Mouse (Mus musculus) forebrain, postnatal 0 days (tissue): ENCODE results near the gene Galnt9. TPM values are rescaled to one million over a fixed set of nuclear protein-coding genes. Genes with fewer than 3 reads are reported as not detected.
A peak's percentile ranks its signal among the peaks of the same experiment; 100 is the strongest.

ENCODE experiments used
- ATAC-seq: fragments of 200-750 bp; cut with Nextera tagmentation; 2 replicates; pipeline ENCODE4 v1.8.0; 2017; ENCODE audit warnings: mild to moderate bottlenecking, moderate library complexity
- DNase-seq: peaks from one replicate; pipeline ENCODE4 v3.0.0-alpha.2; 2015
- H3K27ac ChIP-seq: fragments of 300-500 bp; sonication (generic); 2 replicates; pipeline ENCODE4 v1.5.1; 2014; ENCODE audit warnings: low read depth, mild to moderate bottlenecking, antibody characterized with exemption, low read length, moderate library complexity, mixed read lengths
- H3K27me3 ChIP-seq: fragments of 300-500 bp; sonication (generic); 2 replicates; pipeline ENCODE4 v1.6.1; 2014; ENCODE audit warnings: mild to moderate bottlenecking, low read length, mixed read lengths; ENCODE audit not compliant: insufficient read depth
- H3K36me3 ChIP-seq: fragments of 300-500 bp; sonication (generic); 2 replicates; pipeline ENCODE4 v1.6.1; 2014; ENCODE audit warnings: mild to moderate bottlenecking, moderate library complexity; ENCODE audit not compliant: insufficient read depth
- H3K4me1 ChIP-seq: fragments of 300-500 bp; sonication (generic); 2 replicates; pipeline ENCODE4 v1.6.1; 2014; ENCODE audit warnings: antibody characterized with exemption; ENCODE audit not compliant: insufficient read depth
- H3K4me2 ChIP-seq: fragments of 300-500 bp; sonication (generic); 2 replicates; pipeline ENCODE4 v1.6.1; 2014; ENCODE audit warnings: low read depth, mild to moderate bottlenecking, moderate library complexity
- H3K4me3 ChIP-seq: fragments of 300-500 bp; sonication (generic); 2 replicates; pipeline ENCODE4 v1.5.1; 2014; ENCODE audit warnings: low read depth, low read length, mixed read lengths
- H3K9ac ChIP-seq: fragments of 300-500 bp; sonication (generic); 2 replicates; pipeline ENCODE4 v1.6.1; 2014; ENCODE audit warnings: mild to moderate bottlenecking
- H3K9me3 ChIP-seq: fragments of 300-500 bp; sonication (generic); 2 replicates; pipeline ENCODE4 v1.6.1; 2016; ENCODE audit warnings: low read length
- CTCF ChIP-seq: sonication (generic); IDR thresholded peaks from 2 replicates; pipeline ENCODE4 v1.5.1; 2016; ENCODE audit warnings: antibody characterized with exemption, control low read depth, low read depth
- WGBS: fragments of 180-500 bp; shearing (Covaris S2); extraction: QIAGEN DNeasy Blood & Tissue Kit; methylation state at CpG from one replicate; pipeline ENCODE4 v1.1.7; 2014; 5-methylcytosine and 5-hydroxymethylcytosine counted together
- polyA plus RNA-seq: library from polyadenylated mRNA; unstranded; fragments of >200 nt; fragmentation: Nextera tagmentation; extraction: Ambion mirVana; gene quantifications from 2 replicates; pipeline ENCODE4 v1.2.1, GENCODE M21; 2015
- total RNA-seq: library from RNA; depleted of rRNA; stranded (reverse); fragments of >200 nt; gene quantifications from 2 replicates; pipeline ENCODE4 v1.2.3, GENCODE M21; 2014

The Galnt9 gene
- total and polyA plus RNA-seq, 2 experiments from 2014 or later, result 21.2 to 29.3 TPM

GRCm38 (mm10) chr5:110558368-110558767, 14.2 kb downstream of the Galnt9 start:
- 11% methylated on average over 8 of the region's 8 CpGs for WGBS
- H3K4me1 ChIP-seq, result no peaks in the 10 kb centered on the region
- DNase-seq, result no peak

GRCm38 (mm10) chr5:110559679-110560078, 15.5 kb downstream of the Galnt9 start:
- TF ChIP-seq CTCF, result no peak
- no peaks in the 10 kb centered on the region; the same call in 1 of the 2 replicates for H3K36me3 ChIP-seq
- no peaks in the 10 kb centered on the region for H3K9me3 ChIP-seq
- no peaks in the 10 kb centered on the region for H3K27me3 ChIP-seq
- WGBS, result 83% methylated on average over 8 of the region's 8 CpGs
- H3K9ac ChIP-seq, result no peak overlapping the region
- no peak overlapping the region for H3K4me3 ChIP-seq
- H3K27ac ChIP-seq, result no peak overlapping the region
- no peak for DNase-seq
- no peaks in the 10 kb centered on the region for H3K4me1 ChIP-seq
- no peak overlapping the region for H3K4me2 ChIP-seq
- no peak for ATAC-seq

More at GRCm38 (mm10) chr5:110558368-110558767, 14.2 kb downstream of the Galnt9 start:
- no peaks in the 10 kb centered on the region for H3K27me3 ChIP-seq
- H3K4me2 ChIP-seq, result no peak overlapping the region
- no peaks in the 10 kb centered on the region for H3K9me3 ChIP-seq
- no peak for ATAC-seq
- no peaks in the 10 kb centered on the region; the same call in 1 of the 2 replicates for H3K36me3 ChIP-seq
- TF ChIP-seq CTCF, result no peak
- H3K4me3 ChIP-seq, result no peak overlapping the region
- H3K27ac ChIP-seq, result no peak overlapping the region
- no peak overlapping the region for H3K9ac ChIP-seq

- Histone ChIP-seq H3K4me2 (no peak overlapping the region), H3K27ac (peak overlapping the region; percentile 42; the same call in 1 of the 2 replicates), H3K27me3 (no peaks in the 10 kb centered on the region), H3K4me1 (no peaks in the 10 kb centered on the region), H3K36me3 (no peaks in the 10 kb centered on the region; the same call in 1 of the 2 replicates), H3K9me3 (no peaks in the 10 kb centered on the region), H3K4me3 (no peak overlapping the region), H3K9ac (no peak overlapping the region)
- peak; percentile 83 for DNase-seq
- 49% methylated on average over 16 of the region's 16 CpGs for WGBS
- TF ChIP-seq CTCF, result no peak
- peak; percentile 84 for ATAC-seq
These were observed 18.7 kb downstream of the Galnt9 start for GRCm38 (mm10) chr5:110562741-110563326.

- no peak for DNase-seq
- H3K9ac ChIP-seq, result no peak overlapping the region
- H3K27ac ChIP-seq, result no peak overlapping the region
- H3K27me3 ChIP-seq, result no peaks in the 10 kb centered on the region
- no peaks in the 10 kb centered on the region; the same call in 1 of the 2 replicates for H3K36me3 ChIP-seq
- ATAC-seq, result no peak
- no peak overlapping the region for H3K4me3 ChIP-seq
- H3K4me1 ChIP-seq, result no peaks in the 10 kb centered on the region
- WGBS, result 56% methylated on average over 4 of the region's 4 CpGs
- no peak for TF ChIP-seq CTCF
- H3K9me3 ChIP-seq, result no peaks in the 10 kb centered on the region
- no peak overlapping the region for H3K4me2 ChIP-seq
These were observed 21.0 kb downstream of the Galnt9 start for GRCm38 (mm10) chr5:110564986-110565644.

GRCm38 (mm10) chr5:110567547-110567946, 23.4 kb downstream of the Galnt9 start:
- DNase-seq (no peak), ATAC-seq (no peak)
- 81% methylated on average over 2 of the region's 2 CpGs for WGBS
- no peaks in the 10 kb centered on the region for H3K27me3 ChIP-seq
- H3K4me2 ChIP-seq, result no peak overlapping the region
- no peaks in the 10 kb centered on the region for H3K36me3 ChIP-seq
- H3K4me1 ChIP-seq, result no peaks in the 10 kb centered on the region
- H3K9ac ChIP-seq, result no peak overlapping the region
- no peak for TF ChIP-seq CTCF
- no peaks in the 10 kb centered on the region for H3K9me3 ChIP-seq
- no peak overlapping the region for H3K4me3 ChIP-seq
- no peak overlapping the region for H3K27ac ChIP-seq

- WGBS, result 79% methylated on average over 6 of the region's 6 CpGs
- Histone ChIP-seq H3K27ac (no peak overlapping the region), H3K36me3 (no peaks in the 10 kb centered on the region), H3K9ac (no peak overlapping the region), H3K4me1 (no peaks in the 10 kb centered on the region), H3K9me3 (no peaks in the 10 kb centered on the region), H3K4me3 (no peak overlapping the region), H3K4me2 (no peak overlapping the region), H3K27me3 (no peaks in the 10 kb centered on the region)
- ATAC-seq (no peak), DNase-seq (no peak)
- TF ChIP-seq CTCF, result no peak
These were observed 30.7 kb downstream of the Galnt9 start for GRCm38 (mm10) chr5:110574888-110575287.

GRCm38 (mm10) chr5:110579296-110579695, 35.1 kb downstream of the Galnt9 start:
- DNase-seq, result no peak
- no peak for TF ChIP-seq CTCF
- 86% methylated on average over 4 of the region's 4 CpGs for WGBS
- Histone ChIP-seq H3K9ac (no peak overlapping the region), H3K4me1 (0 out of 2 replicates have a peak, but pooled peaks cover 4% of the 10 kb centered on the region), H3K9me3 (no peaks in the 10 kb centered on the region), H3K4me3 (no peak overlapping the region), H3K27me3 (no peaks in the 10 kb centered on the region), H3K4me2 (no peak overlapping the region), H3K36me3 (no peaks in the 10 kb centered on the region), H3K27ac (no peak overlapping the region)
- no peak for ATAC-seq
